Mouse (Mus musculus) adrenal gland, adult 18-20 months (tissue): ENCODE results near the gene Sap30l. TPM values are rescaled to one million over a fixed set of nuclear protein-coding genes. Genes with fewer than 3 reads are reported as not detected.
A peak's percentile ranks its signal among the peaks of the same experiment; 100 is the strongest.
"Not testable (repeated sequence)": the region's sequence is repeated elsewhere in the genome, so short reads cannot be mapped to it uniquely, and the experiment has no call there.

Experiments used
- DNase-seq, 2 experiments: peaks; one replicate each; pipeline ENCODE4 v3.0.0; 2021 to 2022; ENCODE audit warnings: low spot score in 2 of 2
- total RNA-seq, 2 experiments: library from RNA; stranded (reverse); gene quantifications; 1 replicate in 1 of 2; 2 replicates in 1 of 2; pipeline ENCODE4 v1.2.3; 2021

The Sap30l gene
- total RNA-seq, 2 experiments from 2014 or later, result 48.5 to 62.8 TPM

- no peak for DNase-seq
These were observed 3.6 kb upstream of the Sap30l start for GRCm38 (mm10) chr11:57797828-57798227.

- no peak for DNase-seq
These were observed 2.0 kb upstream of the Sap30l start for GRCm38 (mm10) chr11:57799456-57799855.

GRCm38 (mm10) chr11:57800266-57800951, 1.0 kb upstream of the Sap30l start:
- no peak for DNase-seq

- peak; percentile 66 to 70 for DNase-seq
These were observed 501 bp downstream of the Sap30l start for GRCm38 (mm10) chr11:57801766-57802510.

- peak; percentile 40 to 49 for DNase-seq
These were observed 1.1 kb downstream of the Sap30l start for GRCm38 (mm10) chr11:57802511-57802870.

GRCm38 (mm10) chr11:57805047-57805446, 3.6 kb downstream of the Sap30l start:
- no peak for DNase-seq

- no peak for DNase-seq
These were observed 7.7 kb downstream of the Sap30l start for GRCm38 (mm10) chr11:57809017-57809731.

GRCm38 (mm10) chr11:57809732-57810098, 8.3 kb downstream of the Sap30l start:
- DNase-seq, result no peak

GRCm38 (mm10) chr11:57811006-57811405, 9.6 kb downstream of the Sap30l start:
- DNase-seq, result no peak

GRCm38 (mm10) chr11:57812212-57812611, 10.8 kb downstream of the Sap30l start:
- DNase-seq, result no peak

GRCm38 (mm10) chr11:57813641-57814040, 12.2 kb downstream of the Sap30l start:
- DNase-seq, result no peak

GRCm38 (mm10) chr11:57818189-57818588, 16.8 kb downstream of the Sap30l start:
- no peak for DNase-seq

- DNase-seq, result peak; percentile 84 to 92
These were observed 18.7 kb downstream of the Sap30l start for GRCm38 (mm10) chr11:57819999-57820581.

- not testable (repeated sequence) for DNase-seq
These were observed 21.7 kb downstream of the Sap30l start for GRCm38 (mm10) chr11:57823159-57823558.

GRCm38 (mm10) chr11:57823714-57824113, 22.3 kb downstream of the Sap30l start:
- no peak for DNase-seq

- DNase-seq, result not testable (repeated sequence)
These were observed 23.8 kb downstream of the Sap30l start for GRCm38 (mm10) chr11:57825234-57825633.

GRCm38 (mm10) chr11:57827048-57827914, 25.8 kb downstream of the Sap30l start:
- no peak for DNase-seq

GRCm38 (mm10) chr11:57827915-57828545, 26.6 kb downstream of the Sap30l start:
- DNase-seq, result peak in 1 of 2 experiments; percentile 25

- DNase-seq, result no peak
These were observed 27.8 kb downstream of the Sap30l start for GRCm38 (mm10) chr11:57828955-57829870.
